Mouse (Mus musculus) MEL (cell line): ENCODE data around the gene Gm3854.

ENCODE experiments used
- CTCF ChIP-seq, 3 experiments: IDR thresholded peaks in 2 of 3; conservative IDR thresholded peaks in 1 of 3; 2 replicates each; pipeline ENCODE4 v1.5.1; 2011 to 2012; ENCODE audit warnings: low read length in 3 of 3, low read depth in 2 of 3, mild to moderate bottlenecking in 2 of 3, improper control_type of control experiment in 1 of 3, inconsistent platforms in 1 of 3, mixed read lengths in 1 of 3, moderate library complexity in 1 of 3; ENCODE audit not compliant: control insufficient read depth in 1 of 3, insufficient read depth in 1 of 3, poor library complexity in 1 of 3, severe bottlenecking in 1 of 3
- EP300 ChIP-seq, 2 experiments: IDR thresholded peaks; 2 replicates each; pipeline ENCODE4 v1.6.1; 2011; ENCODE audit warnings: improper control_type of control experiment in 2 of 2, low read length in 2 of 2, low read depth in 1 of 2, mild to moderate bottlenecking in 1 of 2
- NRF1 ChIP-seq: IDR thresholded peaks from 2 replicates; pipeline ENCODE4 v1.6.1; 2014; ENCODE audit warnings: low read depth, mild to moderate bottlenecking, inconsistent platforms, low read length, improper control_type of control experiment, moderate library complexity; ENCODE audit not compliant: poor library complexity, insufficient read depth, severe bottlenecking
- POLR2A ChIP-seq, 2 experiments: IDR thresholded peaks; 2 replicates each; pipeline ENCODE4 v1.6.1; 2011 to 2012; ENCODE audit warnings: low read length in 2 of 2, mild to moderate bottlenecking in 2 of 2, control low read depth in 1 of 2, improper control_type of control experiment in 1 of 2, low read depth in 1 of 2, moderate library complexity in 1 of 2; ENCODE audit not compliant: control insufficient read depth in 1 of 2, insufficient read depth in 1 of 2, poor library complexity in 1 of 2
- POLR2AphosphoS2 ChIP-seq: IDR thresholded peaks from 2 replicates; pipeline ENCODE4 v1.6.1; 2011; ENCODE audit warnings: low read length, improper control_type of control experiment
- POLR2AphosphoS5 ChIP-seq: IDR thresholded peaks from 2 replicates; pipeline ENCODE4 v1.6.1; 2012; ENCODE audit warnings: low read depth, borderline replicate concordance, mild to moderate bottlenecking, inconsistent platforms, low read length, moderate library complexity, mixed read lengths

DNA sequence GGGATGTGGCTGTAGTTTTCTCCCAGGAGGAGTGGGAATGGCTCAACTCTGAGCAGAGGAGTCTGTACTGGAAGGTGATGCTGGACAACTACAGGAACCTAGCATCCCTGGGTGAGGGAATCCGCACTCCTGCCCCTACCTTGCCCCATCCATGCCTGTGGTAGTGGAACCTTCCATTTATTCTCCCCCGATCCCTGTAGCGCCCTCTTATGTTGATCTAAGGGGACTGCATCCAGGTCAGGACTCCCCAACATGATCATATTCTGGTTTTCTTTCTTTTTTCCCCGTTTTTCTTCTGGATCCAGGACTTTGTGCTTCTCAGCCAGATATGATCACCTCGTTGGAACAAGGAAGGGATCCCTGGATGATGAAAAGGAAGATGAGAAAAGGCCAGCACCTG is 45.9 kb downstream of the Gm3854 start:
- no peak for TF ChIP-seq EP300 (IDR thresholded peaks at IDR 0.05; ENCODE audit: low read depth in 1 of 2, low read length in 2 of 2)
- no peak for TF ChIP-seq POLR2A (IDR thresholded peaks at IDR 0.05; ENCODE audit: control insufficient read depth in 1 of 2, insufficient read depth in 1 of 2, low read depth in 1 of 2, low read length in 2 of 2, poor library complexity in 1 of 2)
- peak in 1 of 3 experiments; percentile 44; a peak in 3 of 6 replicates for TF ChIP-seq CTCF (IDR thresholded peaks at IDR 0.05 in 2 of 3, conservative IDR thresholded peaks at IDR 0.05 in 1 of 3; ENCODE audit: control insufficient read depth in 1 of 3, insufficient read depth in 1 of 3, low read depth in 2 of 3, low read length in 3 of 3, poor library complexity in 1 of 3, severe bottlenecking in 1 of 3)
- TF ChIP-seq NRF1: no peak
- TF ChIP-seq POLR2AphosphoS2: no peak
- no peak for TF ChIP-seq POLR2AphosphoS5
